Mouse (Mus musculus): ENCODE data around the gene Kcnma1. TPM values are rescaled to one million over a fixed set of nuclear protein-coding genes. Genes with fewer than 3 reads are reported as not detected.

Kcnma1 gene
- total RNA-seq, 2 experiments from 2014 or later = not detected

DNA sequence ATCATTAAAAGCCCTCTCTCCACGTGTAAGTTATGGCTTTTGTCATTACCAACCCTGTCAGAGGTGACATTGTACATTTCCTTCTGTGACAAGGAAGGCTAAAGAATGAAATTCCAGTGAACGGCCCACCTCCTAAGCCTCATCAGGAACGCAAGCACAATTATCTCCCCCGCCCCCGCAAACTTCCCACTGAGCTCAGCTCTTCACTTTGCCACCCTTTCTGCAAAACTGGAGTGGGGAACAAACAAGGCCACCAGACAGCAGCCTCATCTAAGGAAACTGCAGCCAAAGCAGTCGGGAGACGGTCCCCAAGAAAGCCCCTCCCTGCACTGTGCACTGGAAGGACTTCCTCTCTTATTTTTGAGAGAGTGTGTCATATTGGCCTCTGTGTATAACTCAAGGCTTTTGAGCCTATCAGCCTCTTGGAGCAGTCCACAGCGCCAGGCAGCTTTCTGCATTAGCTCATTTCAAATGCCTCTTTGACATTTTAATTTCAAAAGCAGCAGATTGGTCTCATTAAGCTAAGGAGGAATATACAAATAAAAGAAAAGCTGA is 512.0 kb downstream of the Kcnma1 start:
- no peak for ATAC-seq (replicated peaks; ENCODE audit: low FRiP score, poor library complexity, severe bottlenecking)

GRCm38 (mm10) chr14:23496801-23497200 is 517.5 kb downstream of the Kcnma1 start:
- no peak for ATAC-seq (replicated peaks; ENCODE audit: low FRiP score, poor library complexity, severe bottlenecking)

GRCm38 (mm10) chr14:23496236-23496740 is 518.0 kb downstream of the Kcnma1 start:
- ATAC-seq (replicated peaks; ENCODE audit: low FRiP score, poor library complexity, severe bottlenecking) = no peak

DNA sequence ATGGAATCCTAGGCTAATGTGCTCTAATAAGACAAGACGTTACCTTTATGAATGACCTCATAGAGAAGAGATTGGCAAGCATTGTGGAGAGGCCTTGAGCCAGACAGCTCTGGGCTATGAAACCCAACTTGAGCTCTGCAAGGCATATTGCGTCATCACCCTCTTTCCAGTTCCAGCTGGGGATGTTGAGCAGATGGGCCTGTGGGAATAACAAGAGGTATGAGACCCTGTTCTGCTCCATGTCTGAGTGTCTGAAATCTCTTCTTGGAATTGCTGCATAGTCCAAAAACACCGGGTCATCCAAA is 519.8 kb downstream of the Kcnma1 start:
- no peak for ATAC-seq (replicated peaks; ENCODE audit: low FRiP score, poor library complexity, severe bottlenecking)

DNA sequence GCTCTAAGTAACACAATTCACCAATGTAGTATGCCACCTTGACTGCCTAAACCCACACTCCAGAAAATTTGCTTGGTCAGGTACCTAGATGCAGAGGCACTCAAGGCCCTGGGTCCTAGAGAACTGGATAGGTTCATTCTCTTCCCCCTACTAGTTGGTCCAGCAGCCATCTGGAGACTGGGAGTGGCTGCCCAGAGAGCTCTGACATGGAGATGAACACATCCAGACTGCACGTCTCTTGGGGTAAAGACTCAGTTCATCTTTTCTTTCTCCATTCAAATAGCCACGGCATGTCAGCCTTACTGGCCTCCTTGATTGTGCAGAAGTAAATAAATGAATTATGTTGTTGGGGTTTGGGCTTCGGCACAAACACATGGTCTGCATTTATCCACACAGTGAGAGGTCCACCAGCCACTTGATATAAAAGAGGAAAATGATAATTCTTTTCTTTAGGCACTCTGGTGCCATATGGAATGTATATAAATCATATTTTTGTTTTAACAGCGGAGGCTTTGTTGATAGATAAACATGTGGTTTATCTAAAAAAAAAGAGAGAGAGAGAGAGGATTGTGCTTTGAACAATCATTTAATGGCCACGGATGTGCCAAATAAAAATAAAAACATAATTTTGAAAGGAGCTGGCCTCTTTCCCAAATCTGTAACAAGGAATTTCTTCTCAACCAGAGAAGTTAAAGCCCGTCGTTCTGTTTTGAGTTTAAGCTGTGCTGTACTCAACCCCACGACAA is 520.4 kb downstream of the Kcnma1 start:
- no peak for ATAC-seq (replicated peaks; ENCODE audit: low FRiP score, poor library complexity, severe bottlenecking)

DNA sequence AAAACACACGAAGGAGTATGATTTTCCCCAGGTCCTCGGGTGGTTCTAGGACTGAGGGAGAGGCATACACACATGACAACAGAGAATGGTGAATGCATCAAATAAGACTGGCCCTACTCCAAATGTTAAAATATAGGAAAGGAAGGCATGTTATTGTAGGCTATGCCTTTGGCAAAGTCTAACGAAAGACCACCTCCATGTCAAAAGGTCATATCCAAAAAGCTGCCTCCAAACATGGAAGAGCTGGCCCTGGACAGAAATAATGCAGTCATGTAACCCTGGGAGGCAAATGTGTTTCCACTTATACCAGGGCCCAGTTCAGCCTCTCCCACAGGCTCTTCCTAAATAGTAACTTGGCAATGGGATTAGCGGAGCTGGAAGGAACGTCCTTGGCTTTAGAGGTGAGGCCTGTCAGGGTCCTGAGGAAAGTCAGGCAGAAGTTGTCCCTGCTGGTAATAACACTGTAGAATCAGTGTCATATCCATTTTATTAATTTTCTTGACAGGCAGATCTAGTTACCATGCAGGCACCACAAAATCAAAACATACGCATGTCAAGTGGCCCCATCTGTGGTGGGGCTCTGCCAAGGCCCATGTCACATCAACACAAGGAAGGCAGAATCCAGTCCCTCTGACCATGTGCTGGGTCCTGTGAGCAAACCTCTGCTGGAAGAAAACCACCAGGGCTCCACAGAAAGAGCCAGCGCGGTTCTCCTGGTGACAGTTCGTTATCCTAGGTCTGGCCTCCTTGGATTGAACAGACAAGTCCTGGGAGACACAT is 521.5 kb downstream of the Kcnma1 start:
- ATAC-seq (replicated peaks; ENCODE audit: low FRiP score, poor library complexity, severe bottlenecking) = no peak

DNA sequence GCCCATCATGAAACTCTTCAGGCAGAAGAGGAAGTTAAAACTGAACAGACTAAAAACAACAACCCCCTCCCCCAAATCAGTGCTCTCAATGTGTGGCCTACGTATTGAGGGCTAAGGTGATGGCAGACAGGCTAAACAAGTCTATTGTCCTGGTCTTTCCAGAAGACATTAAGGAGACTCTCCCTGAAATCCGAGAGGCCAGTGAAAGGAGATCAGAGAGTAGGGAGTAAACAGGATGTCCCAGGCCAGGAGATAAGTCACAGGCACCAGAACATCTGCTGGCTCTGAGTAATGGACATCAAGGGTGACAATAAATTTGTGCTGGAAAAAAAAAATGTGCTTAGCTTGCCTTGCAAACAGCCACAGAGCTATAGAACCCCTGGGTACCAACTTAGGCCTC is 522.9 kb downstream of the Kcnma1 start:
- no peak for ATAC-seq (replicated peaks; ENCODE audit: low FRiP score, poor library complexity, severe bottlenecking)

- no peak for ATAC-seq (replicated peaks; ENCODE audit: low FRiP score, poor library complexity, severe bottlenecking)
Observed at GRCm38 (mm10) chr14:23486687-23487086, 527.6 kb downstream of the Kcnma1 start.

GRCm38 (mm10) chr14:23485802-23486500 is 528.3 kb downstream of the Kcnma1 start:
- ATAC-seq (replicated peaks; ENCODE audit: low FRiP score, poor library complexity, severe bottlenecking) = no peak

GRCm38 (mm10) chr14:23475129-23475528 is 539.2 kb downstream of the Kcnma1 start:
- ATAC-seq (replicated peaks; ENCODE audit: low FRiP score, poor library complexity, severe bottlenecking) = no peak

GRCm38 (mm10) chr14:23470071-23470470 is 544.2 kb downstream of the Kcnma1 start:
- ATAC-seq (replicated peaks; ENCODE audit: low FRiP score, poor library complexity, severe bottlenecking) = no peak

GRCm38 (mm10) chr14:23465135-23465534 is 549.2 kb downstream of the Kcnma1 start:
- ATAC-seq (replicated peaks; ENCODE audit: low FRiP score, poor library complexity, severe bottlenecking) = no peak

DNA sequence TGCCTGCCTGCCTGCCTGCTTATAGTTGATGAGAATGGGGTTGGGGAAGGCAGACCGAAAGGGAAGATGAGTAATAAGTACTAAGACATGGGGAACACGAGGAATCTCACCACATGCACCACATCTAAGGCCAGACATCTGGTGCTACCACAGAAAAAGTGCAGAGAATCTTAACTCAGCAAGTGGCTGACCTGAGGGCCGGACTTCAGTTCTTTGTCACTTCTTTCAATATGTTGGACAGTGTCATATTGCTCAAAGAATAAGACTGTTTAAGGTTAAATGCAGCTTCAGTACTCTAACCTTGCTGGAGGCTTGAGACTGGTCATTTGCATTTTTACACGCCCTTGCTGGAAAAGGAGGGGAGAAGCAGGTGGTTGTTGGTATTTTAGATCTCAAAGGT is 555.7 kb downstream of the Kcnma1 start:
- ATAC-seq (replicated peaks; ENCODE audit: low FRiP score, poor library complexity, severe bottlenecking) = no peak

DNA sequence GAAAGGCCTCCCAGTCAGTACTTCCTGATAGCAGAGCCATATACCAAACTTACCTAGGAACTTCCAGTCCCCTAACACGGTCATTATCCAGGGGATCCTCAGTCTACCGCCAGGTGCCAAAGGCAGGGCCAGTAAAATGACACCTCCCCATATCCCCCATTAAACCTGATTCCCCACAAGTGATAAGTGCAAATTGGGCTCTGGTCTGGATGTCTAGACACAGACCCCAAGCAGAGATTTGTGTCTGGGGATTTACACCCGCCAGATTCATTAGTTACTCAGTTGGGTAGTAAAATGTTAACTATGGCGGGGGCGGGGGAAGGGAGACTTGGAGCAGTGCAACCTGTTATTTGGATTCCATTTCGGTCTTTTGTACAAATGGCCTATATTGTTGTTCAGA is 562.6 kb downstream of the Kcnma1 start:
- ATAC-seq (replicated peaks; ENCODE audit: low FRiP score, poor library complexity, severe bottlenecking) = no peak

GRCm38 (mm10) chr14:23437467-23437866 is 576.8 kb downstream of the Kcnma1 start:
- ATAC-seq (replicated peaks; ENCODE audit: low FRiP score, poor library complexity, severe bottlenecking) = no peak

- no peak for ATAC-seq (replicated peaks; ENCODE audit: low FRiP score, poor library complexity, severe bottlenecking)
Observed at GRCm38 (mm10) chr14:23435861-23436260, 578.4 kb downstream of the Kcnma1 start.

- ATAC-seq (replicated peaks; ENCODE audit: low FRiP score, poor library complexity, severe bottlenecking) = no peak
Observed at GRCm38 (mm10) chr14:23430006-23430405, 584.3 kb downstream of the Kcnma1 start.

DNA sequence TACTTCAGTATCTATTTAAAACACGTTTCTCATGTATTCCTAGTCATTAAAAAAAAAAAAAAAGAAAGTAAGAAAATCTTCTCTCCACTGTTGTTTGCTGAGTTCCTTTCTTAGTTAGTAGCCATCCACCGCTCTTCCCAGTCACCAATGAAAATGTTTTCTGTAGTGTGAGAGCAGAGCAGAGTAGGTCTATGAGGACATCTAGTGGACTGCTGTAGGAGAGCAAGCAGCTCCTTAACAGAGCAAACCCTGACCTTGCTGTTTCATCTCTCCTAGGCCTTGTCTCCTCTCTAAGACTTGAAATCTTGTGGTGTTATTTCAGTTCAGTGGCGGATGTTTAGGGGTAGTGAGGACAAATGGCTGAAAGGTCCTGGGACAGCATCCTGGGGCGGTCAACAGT is 585.2 kb downstream of the Kcnma1 start:
- ATAC-seq (replicated peaks; ENCODE audit: low FRiP score, poor library complexity, severe bottlenecking) = no peak

- no peak for ATAC-seq (replicated peaks; ENCODE audit: low FRiP score, poor library complexity, severe bottlenecking)
Observed at GRCm38 (mm10) chr14:23422481-23423040, 591.7 kb downstream of the Kcnma1 start.

GRCm38 (mm10) chr14:23418955-23419354 is 595.3 kb downstream of the Kcnma1 start:
- no peak for ATAC-seq (replicated peaks; ENCODE audit: low FRiP score, poor library complexity, severe bottlenecking)

All from erythroid progenitor cell, adult 5-6 weeks (primary cell).